Mouse (Mus musculus) intestine, embryonic 16.5 days (tissue): Measurements from ENCODE around the gene Olfr530. TPM values are rescaled to one million over a fixed set of nuclear protein-coding genes. Genes with fewer than 3 reads are reported as not detected.

Experiments used
- ATAC-seq: fragments of 200-750 bp; cut with Nextera tagmentation; 2 replicates; pipeline ENCODE4 v1.8.0; 2017; ENCODE audit warnings: moderate TSS enrichment, moderate library complexity
- H3K27ac ChIP-seq: fragments of 300-500 bp; sonication (generic); 2 replicates; pipeline ENCODE4 v1.5.1; 2014; ENCODE audit warnings: mild to moderate bottlenecking, low read length
- H3K27me3 ChIP-seq: fragments of 300-500 bp; sonication (generic); replicated peaks from 2 replicates; pipeline ENCODE4 v1.6.1; 2014; ENCODE audit warnings: low read length, control low read depth, mixed read lengths; ENCODE audit not compliant: control insufficient read depth, insufficient read depth
- H3K36me3 ChIP-seq: fragments of 300-500 bp; sonication (generic); 2 replicates; pipeline ENCODE4 v1.6.1; 2014; ENCODE audit warnings: low read length, control low read depth; ENCODE audit not compliant: control insufficient read depth, insufficient read depth
- H3K4me1 ChIP-seq: fragments of 300-500 bp; sonication (generic); 2 replicates; pipeline ENCODE4 v1.6.1; 2014; ENCODE audit warnings: low read length, control low read depth, mixed read lengths; ENCODE audit not compliant: control insufficient read depth, insufficient read depth
- H3K4me2 ChIP-seq: fragments of 300-500 bp; sonication (generic); 2 replicates; pipeline ENCODE4 v1.6.1; 2014; ENCODE audit warnings: low read depth, low read length, control low read depth
- H3K4me3 ChIP-seq: fragments of 300-500 bp; sonication (generic); 2 replicates; pipeline ENCODE4 v1.5.1; 2014; ENCODE audit warnings: mild to moderate bottlenecking, low read length
- H3K9ac ChIP-seq: fragments of 300-500 bp; sonication (generic); 2 replicates; pipeline ENCODE4 v1.6.1; 2014; ENCODE audit warnings: low read depth, low read length
- H3K9me3 ChIP-seq: fragments of 300-500 bp; sonication (generic); 2 replicates; pipeline ENCODE4 v1.6.1; 2016; ENCODE audit warnings: low read length, control low read depth; ENCODE audit not compliant: control insufficient read depth
- WGBS: fragments of 180-500 bp; shearing (Covaris S2); extraction: QIAGEN DNeasy Blood & Tissue Kit; methylation state at CpG from one replicate; pipeline ENCODE4 v1.1.7; 2014; 5-methylcytosine and 5-hydroxymethylcytosine counted together
- polyA plus RNA-seq: library from polyadenylated mRNA; unstranded; fragments of >200 nt; fragmentation: Nextera tagmentation; extraction: Ambion mirVana; gene quantifications from 2 replicates; pipeline ENCODE4 v1.2.1, GENCODE M21; 2015

Olfr530 gene
- not detected in 2 replicates for polyA plus RNA-seq

- WGBS, result 65% methylated on average over 1 of the region's 1 CpGs
- no peaks in the 10 kb centered on the region for H3K36me3 ChIP-seq
- no peak within 1 kb of the TSS for H3K4me3 ChIP-seq
- H3K9me3 ChIP-seq, result no peaks in the 10 kb centered on the region
- H3K4me2 ChIP-seq, result no peak within 1 kb of the TSS
- H3K27me3 ChIP-seq, result no peaks in the 10 kb centered on the region
- H3K4me1 ChIP-seq, result no peaks in the 10 kb centered on the region
- H3K9ac ChIP-seq, result no peak within 1 kb of the TSS
- H3K27ac ChIP-seq, result no peak within 1 kb of the TSS
- no peak for ATAC-seq
Observed at GRCm38 (mm10) chr7:140376231-140376630, at the start of gene Olfr530. Gene Olfr530 (minus strand): TSS chr7:140376331.

GRCm38 (mm10) chr7:140421539-140421938 lies 45.4 kb upstream of the Olfr530 start, which contains the start of gene Olfr532:
Gene Olfr532 (minus strand): TSS chr7:140421639.
- Histone ChIP-seq H3K27ac (no peak within 1 kb of the TSS), H3K4me1 (no peaks in the 10 kb centered on the region), H3K4me2 (no peak within 1 kb of the TSS), H3K27me3 (no peaks in the 10 kb centered on the region), H3K4me3 (no peak within 1 kb of the TSS), H3K36me3 (no peaks in the 10 kb centered on the region), H3K9ac (no peak within 1 kb of the TSS), H3K9me3 (no peaks in the 10 kb centered on the region)
- 92% methylated on average over 1 of the region's 1 CpGs for WGBS
- no peak for ATAC-seq

GRCm38 (mm10) chr7:140402818-140403217 lies 26.7 kb upstream of the Olfr530 start, which contains the start of gene Olfr531:
Gene Olfr531 (minus strand): TSS chr7:140402918.
- H3K4me3 ChIP-seq, result no peak within 1 kb of the TSS
- no peak within 1 kb of the TSS for H3K4me2 ChIP-seq
- H3K27ac ChIP-seq, result no peak within 1 kb of the TSS
- no peaks in the 10 kb centered on the region for H3K4me1 ChIP-seq
- no peaks in the 10 kb centered on the region for H3K36me3 ChIP-seq
- no peak within 1 kb of the TSS for H3K9ac ChIP-seq
- no peaks in the 10 kb centered on the region for H3K9me3 ChIP-seq
- no peak for ATAC-seq
- no peaks in the 10 kb centered on the region for H3K27me3 ChIP-seq
- WGBS, result 85% methylated on average over 1 of the region's 1 CpGs

GRCm38 (mm10) chr7:140376911-140377310 lies 780 bp upstream of the Olfr530 start:
- Histone ChIP-seq H3K27ac (no peak overlapping the region), H3K9ac (no peak overlapping the region), H3K27me3 (no peaks in the 10 kb centered on the region), H3K36me3 (no peaks in the 10 kb centered on the region), H3K4me2 (no peak overlapping the region), H3K9me3 (no peaks in the 10 kb centered on the region), H3K4me3 (no peak overlapping the region), H3K4me1 (no peaks in the 10 kb centered on the region)
- 96% methylated on average over 2 of the region's 2 CpGs for WGBS
- no peak for ATAC-seq

- Histone ChIP-seq H3K4me3 (no peak overlapping the region), H3K9me3 (no peaks in the 10 kb centered on the region)
- no peak for ATAC-seq
Observed at GRCm38 (mm10) chr7:140374300-140374699, 1.8 kb downstream of the Olfr530 start.

GRCm38 (mm10) chr7:140361571-140361970 lies 14.6 kb downstream of the Olfr530 start, which contains the start of gene Olfr60:
Gene Olfr60 (minus strand): TSS chr7:140361671.
- no peak within 1 kb of the TSS for H3K4me2 ChIP-seq
- no peaks in the 10 kb centered on the region for H3K27me3 ChIP-seq
- ATAC-seq, result no peak
- H3K4me3 ChIP-seq, result no peak within 1 kb of the TSS
- 69% methylated on average over 3 of the region's 3 CpGs for WGBS
- H3K9ac ChIP-seq, result no peak within 1 kb of the TSS
- no peaks in the 10 kb centered on the region for H3K36me3 ChIP-seq
- H3K9me3 ChIP-seq, result no peaks in the 10 kb centered on the region
- no peaks in the 10 kb centered on the region for H3K4me1 ChIP-seq
- H3K27ac ChIP-seq, result no peak within 1 kb of the TSS

More at GRCm38 (mm10) chr7:140374300-140374699, 1.8 kb downstream of the Olfr530 start:
- Histone ChIP-seq H3K27ac (no peak overlapping the region), H3K27me3 (no peaks in the 10 kb centered on the region), H3K9ac (no peak overlapping the region), H3K4me1 (no peaks in the 10 kb centered on the region), H3K36me3 (no peaks in the 10 kb centered on the region), H3K4me2 (no peak overlapping the region)
- 77% methylated on average over 4 of the region's 4 CpGs for WGBS

GRCm38 (mm10) chr7:140333717-140334116 lies 42.4 kb downstream of the Olfr530 start, which contains the start of gene Olfr527:
Gene Olfr527 (plus strand): TSS chr7:140334017.
- 73% methylated on average over 2 of the region's 2 CpGs for WGBS
- Histone ChIP-seq H3K4me2 (no peak within 1 kb of the TSS), H3K4me3 (no peak within 1 kb of the TSS), H3K27me3 (no peaks in the 10 kb centered on the region), H3K27ac (no peak within 1 kb of the TSS), H3K9me3 (no peaks in the 10 kb centered on the region), H3K9ac (no peak within 1 kb of the TSS), H3K4me1 (no peaks in the 10 kb centered on the region), H3K36me3 (no peaks in the 10 kb centered on the region)
- ATAC-seq, result no peak

- H3K9ac ChIP-seq, result no peak overlapping the region
- H3K27ac ChIP-seq, result no peak overlapping the region
- no peak overlapping the region for H3K4me3 ChIP-seq
- WGBS, result 44% methylated on average over 1 of the region's 1 CpGs
- H3K9me3 ChIP-seq, result no peaks in the 10 kb centered on the region
- no peaks in the 10 kb centered on the region for H3K27me3 ChIP-seq
- H3K36me3 ChIP-seq, result no peaks in the 10 kb centered on the region
- no peaks in the 10 kb centered on the region for H3K4me1 ChIP-seq
- no peak for ATAC-seq
- H3K4me2 ChIP-seq, result no peak overlapping the region
Observed at GRCm38 (mm10) chr7:140329766-140330304, 46.3 kb downstream of the Olfr530 start.
